8 mouse cellular contexts compared by ENCODE assay signal in genomic region chrX:73342483-73342895, GRCm38 (mm10). TPM values are rescaled to one million over a fixed set of nuclear protein-coding genes. Genes with fewer than 3 reads are reported as not detected.
DNase-seq lines count a peak whose midpoint lies in the region; ATAC-seq and TF ChIP-seq lines count a peak whose summit lies in the region.

Zfp275 (plus strand) TSS chrX:73342621.

- TF ChIP-seq POLR2A in CH12.LX (IDR thresholded peaks at IDR 0.05; ENCODE audit: low read depth, low read length) = peak; percentile 91
- TF ChIP-seq POLR2A in thymus, adult 2 months (IDR thresholded peaks at IDR 0.05; ENCODE audit: control insufficient read depth, extremely low read depth, insufficient read depth, low read length, poor library complexity) = peak; percentile 75

- peak within 1 kb of the TSS; percentile 94 for H3K27ac ChIP-seq in CH12.LX (ENCODE audit: insufficient read depth, low read depth)
- H3K27ac ChIP-seq in forebrain, embryonic 15.5 days (replicated peaks) = peak within 1 kb of the TSS; percentile 77
- peak within 1 kb of the TSS; percentile 28 for H3K27ac ChIP-seq in thymus, adult 2 months (ENCODE audit: control insufficient read depth, insufficient read depth, low read length)

- intact Hi-C loops in heart, postnatal 14 days (cut with DNase I) = loop anchor here (10.0 kb wide), 1 partner anchor 118 kb away; the partner anchor contains the start of gene F8a

- ATAC-seq in forebrain, embryonic 15.5 days (replicated peaks) = peak; percentile 98
- ATAC-seq in neutrophil, adult 5-6 weeks (ENCODE audit: extremely low read depth, insufficient number of reproducible peaks, low FRiP score, poor library complexity, severe bottlenecking) = peak; percentile 44; the same call in 1 of the 2 replicates

- peak within 1 kb of the TSS; percentile 87 for H3K4me2 ChIP-seq in CH12.LX (ENCODE audit: insufficient read depth, low read depth, poor library complexity, severe bottlenecking)
- H3K4me2 ChIP-seq in forebrain, embryonic 15.5 days (replicated peaks) = peak within 1 kb of the TSS; percentile 51

- in situ Hi-C loops in CH12.LX (cut with MboI; ENCODE audit: low pct_ligation_motif_present, low pct_unique_long_range_greater_than_20kb, low sequenced_read_pairs) = no loop called here

- H3K36me3 ChIP-seq in CH12.LX (replicated peaks in 1 of 2; ENCODE audit: control insufficient read depth in 1 of 2, insufficient read depth in 1 of 2, low read length in 1 of 2) = peaks cover 0 to 13% of the 10 kb centered on the region in 2 experiments
- no peaks in the 10 kb centered on the region for H3K36me3 ChIP-seq in forebrain, embryonic 15.5 days
- H3K36me3 ChIP-seq in thymus, adult 2 months (ENCODE audit: control insufficient read depth, insufficient read depth, low read length) = no peaks in the 10 kb centered on the region

- H3K27me3 ChIP-seq in CH12.LX (replicated peaks) = no peaks in the 10 kb centered on the region
- H3K27me3 ChIP-seq in forebrain, embryonic 15.5 days = no peaks in the 10 kb centered on the region
- H3K27me3 ChIP-seq in thymus, adult 2 months (ENCODE audit: control insufficient read depth, insufficient read depth, low read length) = no peaks in the 10 kb centered on the region

- peak; percentile 63 for DNase-seq in CH12.LX (ENCODE audit: extremely low read depth)
- DNase-seq in c-Kit-positive CD71-positive TER-119-positive erythroid progenitor cells, embryonic 14.5 days (ENCODE audit: low spot score) = peak; percentile 28
- DNase-seq in heart, postnatal 14 days = peak; percentile 77 to 81
- DNase-seq in layer of hippocampus, adult 11-12 months (ENCODE audit: low spot score) = peak; percentile 55
- peak; percentile 80 to 84 for DNase-seq in lung, adult 18-20 months
- DNase-seq in thymus, adult 2 months = peak; percentile 84

- TF ChIP-seq CTCF in CH12.LX (conservative IDR thresholded peaks at IDR 0.05 in 1 of 2, IDR thresholded peaks at IDR 0.05 in 1 of 2; ENCODE audit: low read depth in 2 of 2, low read length in 2 of 2) = no peak
- no peak for TF ChIP-seq CTCF in thymus, adult 2 months (IDR thresholded peaks at IDR 0.05; ENCODE audit: borderline replicate concordance, control insufficient read depth, extremely low read depth, insufficient read depth, low read length, poor library complexity)

- peak within 1 kb of the TSS; percentile 59 to 97 (median 79) for H3K4me3 ChIP-seq in CH12.LX (replicated peaks in 1 of 3; ENCODE audit: low read depth in 2 of 3, low read length in 2 of 3, poor library complexity in 1 of 3)
- peak within 1 kb of the TSS; percentile 54 for H3K4me3 ChIP-seq in forebrain, embryonic 15.5 days
- peak within 1 kb of the TSS; percentile 100 for H3K4me3 ChIP-seq in thymus, adult 2 months (ENCODE audit: control insufficient read depth, insufficient read depth, low read length)

- TF ChIP-seq EP300 in CH12.LX (IDR thresholded peaks at IDR 0.05; ENCODE audit: low read length) = no peak

- no peaks in the 10 kb centered on the region for H3K9me3 ChIP-seq in CH12.LX (replicated peaks; ENCODE audit: low read length)
- H3K9me3 ChIP-seq in forebrain, embryonic 15.5 days = no peaks in the 10 kb centered on the region

- WGBS in forebrain, embryonic 15.5 days = 28% methylated on average over 37 of the region's 37 CpGs
- under 1% methylated on average over 35 of the region's 37 CpGs for WGBS in thymus, adult 2 months

- dilution Hi-C loops in CH12.LX (cut with MboI; ENCODE audit: extremely low pct_ligation_motif_present, extremely low pct_unique_long_range_greater_than_20kb, low sequenced_read_pairs) = no loop called here

- peaks cover 21% of the 10 kb centered on the region for H3K79me2 ChIP-seq in CH12.LX (replicated peaks; ENCODE audit: control insufficient read depth, extremely low read depth, insufficient read depth, poor library complexity, severe bottlenecking)

- H3K9ac ChIP-seq in CH12.LX (ENCODE audit: insufficient read depth, low read depth) = peak within 1 kb of the TSS; percentile 89
- peak within 1 kb of the TSS; percentile 71 for H3K9ac ChIP-seq in forebrain, embryonic 15.5 days (replicated peaks)

- H3K4me1 ChIP-seq in CH12.LX (ENCODE audit: control insufficient read depth in 1 of 2, insufficient read depth in 2 of 2) = peaks cover 0 to 17% of the 10 kb centered on the region in 2 experiments; a peak in 2 of 4 replicates
- peaks cover 5% of the 10 kb centered on the region for H3K4me1 ChIP-seq in forebrain, embryonic 15.5 days
- peaks cover 5% of the 10 kb centered on the region; the same call in 1 of the 2 replicates for H3K4me1 ChIP-seq in thymus, adult 2 months (replicated peaks; ENCODE audit: control insufficient read depth, insufficient read depth, low read length)

- TF ChIP-seq RAD21 in CH12.LX (IDR thresholded peaks at IDR 0.05; ENCODE audit: low read depth, low read length) = no peak

TF ChIP-seq in CH12.LX, 34 proteins besides CTCF, POLR2A, EP300 and RAD21:
- TF ChIP-seq MAZ (IDR thresholded peaks at IDR 0.05; ENCODE audit: low read depth, low read length) = 0 out of 2 replicates have a peak, but pooled peaks have one; percentile 9
- peak; percentile 71; the same call in 1 of the 2 replicates for TF ChIP-seq ZMIZ1 (IDR thresholded peaks at IDR 0.05; ENCODE audit: low read depth, low read length)
- peak; percentile 64 for TF ChIP-seq TCF12 (IDR thresholded peaks at IDR 0.05; ENCODE audit: low read depth, low read length)
- TF ChIP-seq MEF2A (IDR thresholded peaks at IDR 0.05; ENCODE audit: borderline replicate concordance, low read depth, low read length) = 0 out of 2 replicates have a peak, but pooled peaks have one; percentile 28
- TF ChIP-seq ELF1 (IDR thresholded peaks at IDR 0.05; ENCODE audit: low read depth, low read length) = peak; percentile 57; the same call in 1 of the 2 replicates
- TF ChIP-seq TBP (conservative IDR thresholded peaks at IDR 0.05; ENCODE audit: low read depth, low read length) = 0 out of 2 replicates have a peak, but pooled peaks have one; percentile 23
- no peak for TF ChIP-seq MAX (IDR thresholded peaks at IDR 0.05; ENCODE audit: low read length)
- peak; percentile 91 for TF ChIP-seq NELFE (IDR thresholded peaks at IDR 0.05; ENCODE audit: low read depth, low read length)
- TF ChIP-seq CHD2 (IDR thresholded peaks at IDR 0.05; ENCODE audit: low read length) = no peak
- TF ChIP-seq GABPA (IDR thresholded peaks at IDR 0.05; ENCODE audit: insufficient replicate concordance, low read depth, low read length) = no peak
- TF ChIP-seq HCFC1 (IDR thresholded peaks at IDR 0.05; ENCODE audit: low read depth, low read length) = 0 out of 2 replicates have a peak, but pooled peaks have one; percentile 30

RNA-seq across cellular contexts. Expression of gene Zfp275, which starts in this region (rescaled TPM):
- total RNA-seq in CH12.LX (2012; rRNA removed) = 15.5 and 16.1 TPM in 2 replicates
- 19.1 and 19.9 TPM in 2 replicates for total RNA-seq in CH12.LX (2014; rRNA removed)
- polyA plus RNA-seq in CH12.LX (2012; ENCODE audit: insufficient read length, low read depth) = 15.1 and 17.9 TPM in 2 replicates
- polyA plus RNA-seq in forebrain, embryonic 15.5 days (2015; fragmentation: Nextera tagmentation; extraction: Ambion mirVana) = 11.6 and 12.0 TPM in 2 replicates
- total RNA-seq in heart, postnatal 14 days (2021) = 1 to 10 TPM; 4.8 to 5.7 TPM
- 12.5 and 17.9 TPM in 2 replicates for total RNA-seq in neutrophil, adult 5-6 weeks (2017)
- 30.6 and 31.2 TPM in 2 replicates for polyA plus RNA-seq in thymus, adult 2 months (2012; rRNA removed)

Comparison
In these comparisons a context has a peak if more than half of its experiments do, and no peak if none do; other contexts are left out.
1. Peak in every context shown above with its lines: DNase-seq, ATAC-seq, H3K4me3 ChIP-seq and H3K27ac ChIP-seq.
2. DNase-seq: peak in every context shown above with its lines; median percentile 84 in thymus, adult 2 months; 82 in lung, adult 18-20 months; 79 in heart, postnatal 14 days; 63 in CH12.LX; 55 in layer of hippocampus, adult 11-12 months; 28 in c-Kit-positive CD71-positive TER-119-positive erythroid progenitor cells, embryonic 14.5 days.
3. H3K27ac ChIP-seq: peak in every context shown above with its lines; median percentile 94 in CH12.LX; 77 in forebrain, embryonic 15.5 days; 28 in thymus, adult 2 months.